Mouse (Mus musculus) liver, embryonic 12.5 days (tissue): ENCODE results near the gene Myt1. TPM values are rescaled to one million over a fixed set of nuclear protein-coding genes. Genes with fewer than 3 reads are reported as not detected.
"Not testable (repeated sequence)": the region's sequence is repeated elsewhere in the genome, so short reads cannot be mapped to it uniquely, and the experiment has no call there.

Source experiments
- ATAC-seq: fragments of 200-750 bp; cut with Nextera tagmentation; 2 replicates; pipeline ENCODE4 v1.8.0; 2017; ENCODE audit warnings: moderate number of reproducible peaks, mild to moderate bottlenecking, moderate library complexity
- H3K27ac ChIP-seq: fragments of 300-500 bp; sonication (generic); 2 replicates; pipeline ENCODE4 v1.5.1; 2016; ENCODE audit warnings: mild to moderate bottlenecking
- H3K27me3 ChIP-seq: fragments of 300-500 bp; sonication (generic); replicated peaks from 2 replicates; pipeline ENCODE4 v1.6.1; 2016; ENCODE audit warnings: mild to moderate bottlenecking, moderate library complexity
- H3K36me3 ChIP-seq: fragments of 300-500 bp; sonication (generic); 2 replicates; pipeline ENCODE4 v1.6.1; 2016; ENCODE audit warnings: mild to moderate bottlenecking, moderate library complexity
- H3K4me1 ChIP-seq: fragments of 300-500 bp; sonication (generic); 2 replicates; pipeline ENCODE4 v1.6.1; 2016
- H3K4me2 ChIP-seq: fragments of 300-500 bp; sonication (generic); 2 replicates; pipeline ENCODE4 v1.6.1; 2016; ENCODE audit warnings: mild to moderate bottlenecking, moderate library complexity
- H3K4me3 ChIP-seq: fragments of 300-500 bp; sonication (generic); 2 replicates; pipeline ENCODE4 v1.5.1; 2016; ENCODE audit warnings: mild to moderate bottlenecking, moderate library complexity
- H3K9ac ChIP-seq: fragments of 300-500 bp; sonication (generic); 2 replicates; pipeline ENCODE4 v1.6.1; 2016; ENCODE audit warnings: mild to moderate bottlenecking, moderate library complexity
- H3K9me3 ChIP-seq: fragments of 300-500 bp; sonication (generic); replicated peaks from 2 replicates; pipeline ENCODE4 v1.6.1; 2016; ENCODE audit warnings: mild to moderate bottlenecking, moderate library complexity
- WGBS: fragments of 180-500 bp; shearing (Covaris S2); methylation state at CpG from one replicate; pipeline ENCODE4 v1.1.7; 2016; ENCODE audit not compliant: insufficient replicate concordance; 5-methylcytosine and 5-hydroxymethylcytosine counted together
- polyA plus RNA-seq: library from polyadenylated mRNA; unstranded; fragments of >200 nt; fragmentation: Nextera tagmentation; extraction: Ambion mirVana; gene quantifications from 2 replicates; pipeline ENCODE4 v1.2.1, GENCODE M21; 2016

The Myt1 gene
- polyA plus RNA-seq, 1 experiment from 2014 or later, result 0.07 TPM

- 65% methylated on average over 6 of the region's 6 CpGs for WGBS
- Histone ChIP-seq H3K9me3 (no peaks in the 10 kb centered on the region), H3K4me2 (no peak overlapping the region), H3K4me3 (no peak overlapping the region), H3K9ac (no peak overlapping the region), H3K27ac (no peak overlapping the region), H3K36me3 (no peaks in the 10 kb centered on the region), H3K4me1 (no peaks in the 10 kb centered on the region), H3K27me3 (no peaks in the 10 kb centered on the region)
- no peak for ATAC-seq
Measured at GRCm38 (mm10) chr2:181789396-181789795, 26.3 kb downstream of the Myt1 start.

GRCm38 (mm10) chr2:181793186-181793585, 30.1 kb downstream of the Myt1 start:
- not testable (repeated sequence) for H3K27me3 ChIP-seq, H3K9me3 ChIP-seq, H3K27ac ChIP-seq, H3K4me3 ChIP-seq, H3K9ac ChIP-seq, H3K36me3 ChIP-seq, H3K4me2 ChIP-seq, H3K4me1 ChIP-seq, ATAC-seq
- 67% methylated on average over 8 of the region's 8 CpGs for WGBS

GRCm38 (mm10) chr2:181795641-181796130, 32.6 kb downstream of the Myt1 start:
- WGBS, result 54% methylated on average over 3 of the region's 3 CpGs
- no peaks in the 10 kb centered on the region for H3K36me3 ChIP-seq
- no peaks in the 10 kb centered on the region for H3K9me3 ChIP-seq
- H3K27ac ChIP-seq, result no peak overlapping the region
- H3K4me1 ChIP-seq, result no peaks in the 10 kb centered on the region
- no peak for ATAC-seq
- no peak overlapping the region for H3K4me3 ChIP-seq
- H3K9ac ChIP-seq, result no peak overlapping the region
- no peak overlapping the region for H3K4me2 ChIP-seq
- no peaks in the 10 kb centered on the region for H3K27me3 ChIP-seq

GRCm38 (mm10) chr2:181797672-181798071, 34.5 kb downstream of the Myt1 start:
- H3K27ac ChIP-seq, result no peak overlapping the region
- H3K4me1 ChIP-seq, result no peaks in the 10 kb centered on the region
- no peak overlapping the region for H3K4me3 ChIP-seq
- no peak overlapping the region for H3K4me2 ChIP-seq
- no peaks in the 10 kb centered on the region for H3K36me3 ChIP-seq
- no peaks in the 10 kb centered on the region for H3K9me3 ChIP-seq
- ATAC-seq, result no peak
- H3K9ac ChIP-seq, result no peak overlapping the region
- 59% methylated on average over 8 of the region's 8 CpGs for WGBS
- H3K27me3 ChIP-seq, result no peaks in the 10 kb centered on the region

GRCm38 (mm10) chr2:181829032-181829650, 66.0 kb downstream of the Myt1 start:
- Histone ChIP-seq H3K27me3 (no peaks in the 10 kb centered on the region; the same call in 1 of the 2 replicates), H3K36me3 (no peaks in the 10 kb centered on the region), H3K4me2 (no peak overlapping the region), H3K9me3 (no peaks in the 10 kb centered on the region), H3K9ac (no peak overlapping the region), H3K4me3 (no peak overlapping the region), H3K4me1 (peaks cover 29% of the 10 kb centered on the region), H3K27ac (peak overlapping the region; percentile 43; the same call in 1 of the 2 replicates)
- WGBS, result 40% methylated on average over 2 of the region's 2 CpGs
- peak; percentile 90 for ATAC-seq

GRCm38 (mm10) chr2:181832745-181833144, 69.6 kb downstream of the Myt1 start:
- Histone ChIP-seq H3K9me3 (no peaks in the 10 kb centered on the region), H3K4me2 (no peak overlapping the region), H3K36me3 (no peaks in the 10 kb centered on the region), H3K4me3 (no peak overlapping the region), H3K27me3 (no peaks in the 10 kb centered on the region; the same call in 1 of the 2 replicates), H3K27ac (no peak overlapping the region), H3K4me1 (peaks cover 43% of the 10 kb centered on the region), H3K9ac (no peak overlapping the region)
- ATAC-seq, result no peak
- 67% methylated on average over 2 of the region's 2 CpGs for WGBS

- no peaks in the 10 kb centered on the region for H3K9me3 ChIP-seq
- under 1% methylated on average over 35 of the region's 35 CpGs for WGBS
Measured at GRCm38 (mm10) chr2:181837372-181838292, 74.5 kb downstream of the Myt1 start, which contains the start of gene Pcmtd2. Gene Pcmtd2, plus strand, starts transcription at chr2:181837854.

GRCm38 (mm10) chr2:181838293-181838680, 75.2 kb downstream of the Myt1 start:
- peak overlapping the region; percentile 79 for H3K4me3 ChIP-seq
- H3K27ac ChIP-seq, result peak overlapping the region; percentile 85
- peak overlapping the region; percentile 80 for H3K4me2 ChIP-seq
- H3K4me1 ChIP-seq, result peaks cover 28% of the 10 kb centered on the region
- peak; percentile 25 for ATAC-seq
- no peaks in the 10 kb centered on the region for H3K27me3 ChIP-seq
- H3K9me3 ChIP-seq, result no peaks in the 10 kb centered on the region
- peak overlapping the region; percentile 87 for H3K9ac ChIP-seq
- WGBS, result 11% methylated on average over 3 of the region's 3 CpGs
- H3K36me3 ChIP-seq, result peaks cover 10% of the 10 kb centered on the region

More at GRCm38 (mm10) chr2:181837372-181838292, 74.5 kb downstream of the Myt1 start, which contains the start of gene Pcmtd2:
- Histone ChIP-seq H3K9ac (peak within 1 kb of the TSS; percentile 87), H3K36me3 (peaks cover 7% of the 10 kb centered on the region), H3K27me3 (no peaks in the 10 kb centered on the region), H3K27ac (peak within 1 kb of the TSS; percentile 85), H3K4me3 (peak within 1 kb of the TSS; percentile 79), H3K4me1 (peaks cover 28% of the 10 kb centered on the region), H3K4me2 (peak within 1 kb of the TSS; percentile 80)
- peak; percentile 98 for ATAC-seq

- ATAC-seq, result no peak
- Histone ChIP-seq H3K27ac (no peak overlapping the region), H3K9ac (no peak overlapping the region), H3K27me3 (no peaks in the 10 kb centered on the region), H3K36me3 (peaks cover 63% of the 10 kb centered on the region), H3K4me3 (no peak overlapping the region), H3K9me3 (no peaks in the 10 kb centered on the region), H3K4me1 (no peaks in the 10 kb centered on the region), H3K4me2 (no peak overlapping the region)
- WGBS, result 76% methylated on average over 5 of the region's 5 CpGs
Measured at GRCm38 (mm10) chr2:181845709-181846394, 82.7 kb downstream of the Myt1 start.

- under 1% methylated on average over 35 of the region's 35 CpGs for WGBS
- peak within 1 kb of the TSS; percentile 87 for H3K9ac ChIP-seq
- peaks cover 23% of the 10 kb centered on the region for H3K36me3 ChIP-seq
- peak within 1 kb of the TSS; percentile 85 for H3K4me2 ChIP-seq
- H3K4me3 ChIP-seq, result peak within 1 kb of the TSS; percentile 87
- H3K9me3 ChIP-seq, result no peaks in the 10 kb centered on the region
- peak within 1 kb of the TSS; percentile 84 for H3K27ac ChIP-seq
- H3K27me3 ChIP-seq, result no peaks in the 10 kb centered on the region
- peak; percentile 100 for ATAC-seq
- peaks cover 34% of the 10 kb centered on the region for H3K4me1 ChIP-seq
Measured at GRCm38 (mm10) chr2:181863791-181864535, 100.8 kb downstream of the Myt1 start, which contains the start of gene Polr3k. Gene Polr3k, plus strand, starts transcription at chr2:181864337.

- H3K36me3 ChIP-seq, result peaks cover 28% of the 10 kb centered on the region
- H3K9ac ChIP-seq, result peak overlapping the region; percentile 87
- peaks cover 30% of the 10 kb centered on the region for H3K4me1 ChIP-seq
- under 1% methylated on average over 22 of the region's 22 CpGs for WGBS
- peak overlapping the region; percentile 84 for H3K27ac ChIP-seq
- no peaks in the 10 kb centered on the region for H3K9me3 ChIP-seq
- H3K4me2 ChIP-seq, result peak overlapping the region; percentile 85
- no peaks in the 10 kb centered on the region for H3K27me3 ChIP-seq
- ATAC-seq, result no peak; the same call in 1 of the 2 replicates
- peak overlapping the region; percentile 87 for H3K4me3 ChIP-seq
Measured at GRCm38 (mm10) chr2:181864536-181864860, 101.4 kb downstream of the Myt1 start.
